Mouse (Mus musculus) thymus, postnatal 36 days (tissue): ENCODE measurements around the gene Tbxas1.

ENCODE experiments used
- DNase-seq, 2 experiments: peaks; one replicate each; pipeline ENCODE4 v3.0.0; 2022; ENCODE audit warnings: mixed read lengths in 2 of 2

Tbxas1 gene

GRCm38 (mm10) chr6:38961427-38962033, 86.3 kb downstream of the Tbxas1 start:
- no peak for DNase-seq

GRCm38 (mm10) chr6:38966839-38967238, 91.6 kb downstream of the Tbxas1 start:
- DNase-seq = no peak

GRCm38 (mm10) chr6:38967288-38967687, 92.1 kb downstream of the Tbxas1 start:
- no peak for DNase-seq

- DNase-seq = no peak
Observed at GRCm38 (mm10) chr6:38967988-38968387, 92.8 kb downstream of the Tbxas1 start.

GRCm38 (mm10) chr6:38969944-38970740, 94.9 kb downstream of the Tbxas1 start:
- no peak for DNase-seq

DNA sequence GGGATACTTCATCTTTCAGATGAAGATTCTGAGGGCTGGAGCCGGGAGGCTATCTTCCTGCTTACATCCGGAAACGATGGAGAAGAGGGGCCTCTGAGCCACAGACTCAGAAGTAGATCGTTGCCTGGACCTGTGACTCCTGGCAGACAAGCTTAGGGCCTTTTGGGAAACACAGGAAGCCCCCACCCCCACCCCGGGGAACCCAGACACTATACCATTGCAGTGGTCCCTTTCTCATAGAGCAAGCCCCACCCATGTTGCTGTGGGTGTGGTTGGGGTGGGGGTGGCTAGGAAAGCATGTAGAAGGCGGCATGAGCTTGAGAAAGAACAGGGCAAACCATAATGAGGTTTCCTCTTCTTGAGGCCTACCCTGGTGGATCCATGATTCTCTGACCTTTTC, 95.6 kb downstream of the Tbxas1 start:
- DNase-seq = no peak

DNA sequence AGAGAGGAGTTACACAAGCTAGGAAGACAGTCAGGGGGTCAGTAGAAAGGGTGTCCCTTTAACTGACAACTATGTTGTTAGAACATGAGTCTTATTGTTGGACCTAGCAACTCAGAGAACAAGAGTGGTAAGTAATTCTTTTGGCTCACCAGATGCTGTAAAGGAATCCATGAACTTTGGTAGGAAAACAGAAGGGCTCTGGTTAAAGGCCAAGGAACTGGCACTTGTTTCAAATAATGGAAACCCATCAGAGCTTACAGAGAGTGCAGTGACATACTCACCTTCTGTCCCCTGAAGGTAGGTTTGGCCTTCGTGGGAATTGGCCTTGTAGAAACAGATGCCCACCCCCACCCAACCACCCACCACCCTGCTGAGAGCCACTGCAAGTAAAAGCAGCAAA, 97.6 kb downstream of the Tbxas1 start:
- DNase-seq = no peak

GRCm38 (mm10) chr6:38973441-38974161, 98.4 kb downstream of the Tbxas1 start:
- DNase-seq = no peak

- no peak for DNase-seq
Observed at GRCm38 (mm10) chr6:38974162-38974525, 98.9 kb downstream of the Tbxas1 start.

DNA sequence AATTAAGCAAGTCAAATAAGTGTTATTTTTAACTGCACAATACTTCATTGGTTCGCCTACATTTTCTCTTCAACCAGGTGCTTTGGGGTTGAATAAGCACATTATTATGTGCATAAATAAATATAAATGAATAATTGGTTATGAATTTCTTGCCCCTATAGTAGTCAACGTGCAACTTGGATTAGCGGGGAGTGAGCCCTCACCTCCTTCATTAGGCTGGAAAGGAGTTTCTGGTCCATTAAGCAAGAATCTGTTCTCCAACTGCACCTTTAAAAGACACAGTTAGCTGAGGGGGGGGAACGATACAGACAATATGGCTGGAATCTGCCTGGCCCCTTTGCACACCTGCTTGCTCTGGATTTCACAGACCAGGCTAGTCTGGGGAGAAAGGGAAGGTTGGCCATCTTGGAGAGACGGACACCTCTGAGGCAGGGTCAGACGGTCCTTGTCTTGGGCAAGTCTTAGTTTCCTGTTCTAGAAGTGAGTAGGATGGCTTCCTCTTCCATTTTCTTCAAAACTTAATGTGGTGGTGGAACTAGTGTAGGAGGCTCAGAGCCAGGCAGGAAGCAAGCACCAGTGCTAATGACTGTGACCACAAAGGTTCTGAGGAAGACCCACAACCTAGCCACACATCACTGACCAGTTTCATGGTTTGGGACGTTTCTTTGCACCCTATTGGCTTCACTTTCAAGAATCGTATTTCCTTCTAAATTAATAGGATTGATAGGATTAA, 99.5 kb downstream of the Tbxas1 start:
- DNase-seq = no peak

GRCm38 (mm10) chr6:38975866-38976265, 100.7 kb downstream of the Tbxas1 start:
- DNase-seq = no peak

DNA sequence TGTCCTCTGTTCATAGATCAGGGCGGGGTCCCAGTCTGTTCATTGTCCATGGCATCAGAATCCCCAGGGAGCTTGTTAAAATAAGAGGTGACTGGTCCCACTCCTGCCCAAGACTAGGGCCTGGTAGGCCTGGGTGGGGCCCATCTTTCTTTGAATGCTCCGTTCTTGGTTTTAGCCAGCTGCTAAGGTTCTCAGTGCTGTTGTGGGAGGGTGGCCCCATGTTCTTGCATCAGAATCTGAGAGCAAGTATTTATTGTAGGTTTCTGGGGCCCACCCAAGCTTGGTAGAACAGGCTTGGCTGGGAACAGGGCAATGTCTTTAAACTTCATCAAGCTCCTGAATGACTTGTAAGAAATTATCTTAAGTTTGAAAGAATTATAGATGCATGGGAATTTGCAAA, 101.2 kb downstream of the Tbxas1 start:
- DNase-seq = no peak

DNA sequence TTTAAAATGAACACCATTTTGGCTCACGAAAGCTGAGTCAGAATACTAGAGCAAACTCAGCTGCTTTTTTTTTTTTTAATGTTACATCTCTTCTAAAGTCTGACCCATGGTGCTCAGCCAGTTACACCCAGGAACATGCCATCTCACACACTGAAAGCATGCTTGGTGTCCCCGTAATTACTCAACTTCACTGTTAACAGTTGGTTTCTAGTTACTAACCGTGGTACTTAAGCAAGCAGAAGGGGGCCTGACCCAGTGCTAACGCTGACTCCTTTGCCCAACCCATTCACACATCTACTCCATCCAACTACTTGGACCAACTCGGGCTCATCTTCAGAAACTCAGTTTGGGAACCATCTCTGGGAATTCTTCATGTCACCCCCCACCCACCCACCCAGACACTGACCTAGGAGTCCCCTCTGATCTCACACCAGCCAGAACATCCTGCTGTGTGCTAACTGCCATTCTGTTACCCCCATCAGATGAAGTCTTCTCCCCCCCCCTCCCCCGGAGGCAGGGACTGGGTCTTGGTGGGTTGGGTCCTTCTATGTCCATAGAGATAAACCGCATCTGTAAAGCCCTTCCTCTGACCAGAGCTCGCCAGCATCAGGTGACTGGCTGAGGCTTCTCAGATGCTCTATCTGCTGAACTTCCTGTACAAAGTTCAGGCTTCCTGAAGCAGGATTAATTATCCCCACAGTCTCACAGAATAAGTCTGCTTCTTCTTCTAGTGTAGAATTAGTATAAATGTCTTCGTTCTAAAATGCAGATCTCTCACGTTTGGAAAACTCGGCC, 105.9 kb downstream of the Tbxas1 start:
- DNase-seq = no peak

- DNase-seq = no peak
Observed at GRCm38 (mm10) chr6:38982071-38982470, 106.9 kb downstream of the Tbxas1 start.

DNA sequence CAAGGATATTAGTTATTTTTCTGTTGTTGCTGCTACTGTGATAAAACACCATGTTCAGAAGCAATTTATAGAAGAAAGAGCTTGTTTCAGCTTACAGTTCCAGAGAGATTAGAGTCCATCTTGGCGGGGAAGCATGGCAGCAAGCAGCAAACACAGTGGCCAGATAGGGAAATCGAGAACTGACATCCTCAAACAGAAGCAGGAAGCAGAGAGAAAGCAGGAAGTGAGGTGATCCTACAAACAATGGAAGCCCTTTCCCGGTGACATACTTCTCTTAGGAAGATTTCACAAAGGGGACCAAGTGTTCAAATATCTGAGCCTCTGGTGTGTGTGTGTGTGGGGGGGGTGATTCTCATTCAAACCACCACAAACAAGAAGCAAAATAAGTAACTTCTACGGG, 107.5 kb downstream of the Tbxas1 start:
- DNase-seq = no peak

- DNase-seq = no peak
Observed at GRCm38 (mm10) chr6:38983060-38983459, 107.9 kb downstream of the Tbxas1 start.

DNA sequence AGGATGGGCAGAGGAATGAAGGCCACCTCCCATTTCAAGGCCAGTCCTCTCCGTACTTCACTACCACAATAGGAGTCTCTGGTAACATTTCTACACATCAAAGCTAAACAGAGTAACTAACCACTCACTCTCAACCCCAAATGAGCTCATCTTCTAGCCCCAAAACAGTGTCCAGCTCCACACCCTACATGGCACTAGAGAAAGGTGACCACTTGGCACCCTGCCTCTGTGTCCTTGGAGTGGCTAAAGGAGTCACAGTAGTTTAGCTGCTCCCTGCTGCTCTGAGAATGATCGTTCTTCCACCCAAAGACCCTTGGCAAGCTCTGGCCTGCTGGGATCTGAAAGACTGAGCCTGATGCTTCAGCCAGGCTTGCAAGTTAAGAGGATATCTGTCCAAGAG, 109.4 kb downstream of the Tbxas1 start:
- no peak for DNase-seq

- no peak for DNase-seq
Observed at GRCm38 (mm10) chr6:38986641-38987040, 111.4 kb downstream of the Tbxas1 start.

GRCm38 (mm10) chr6:38992016-38992415, 116.8 kb downstream of the Tbxas1 start:
- no peak for DNase-seq

DNA sequence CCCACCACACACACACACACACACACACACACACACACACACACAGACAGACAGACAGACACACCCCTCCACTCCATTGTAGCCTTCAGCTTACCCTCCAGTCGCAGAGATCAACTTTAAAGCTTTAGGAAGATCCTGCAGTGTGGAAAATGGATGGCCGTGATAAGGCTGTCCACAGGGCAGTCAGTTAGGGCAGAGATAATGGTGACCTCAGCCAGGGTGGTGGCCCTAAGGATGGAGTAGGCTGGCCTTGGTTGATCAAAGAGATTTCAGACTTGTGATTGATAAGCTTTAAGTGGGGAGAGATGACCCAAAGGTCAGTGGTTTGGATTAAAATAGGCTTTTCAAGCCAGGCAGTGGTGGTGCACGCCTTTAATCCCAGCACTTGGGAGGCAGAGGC, 120.6 kb downstream of the Tbxas1 start:
- DNase-seq = no peak

DNA sequence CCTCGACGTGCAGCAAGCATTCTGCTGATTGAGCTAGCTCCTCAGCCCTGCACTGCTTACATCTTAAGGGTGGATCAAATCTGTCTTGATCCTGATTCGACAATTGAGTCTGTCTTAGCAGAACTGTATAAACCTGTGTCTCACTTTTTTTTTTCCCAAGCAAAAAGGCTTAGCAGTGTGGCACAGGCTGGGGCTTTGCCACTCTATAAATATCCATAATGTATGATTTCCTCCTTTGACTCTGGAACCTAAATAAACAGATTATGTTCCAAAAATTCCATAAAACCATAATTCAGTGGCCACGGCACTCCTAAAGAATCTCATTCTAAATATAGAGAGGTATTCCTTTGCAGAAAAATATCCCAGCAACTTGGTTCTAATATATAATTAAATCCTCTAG, 122.6 kb downstream of the Tbxas1 start:
- DNase-seq = no peak

GRCm38 (mm10) chr6:39003126-39003525, 127.9 kb downstream of the Tbxas1 start:
- DNase-seq = no peak
